20 mouse cellular contexts compared by ENCODE assay signal in the genomic region with DNA sequence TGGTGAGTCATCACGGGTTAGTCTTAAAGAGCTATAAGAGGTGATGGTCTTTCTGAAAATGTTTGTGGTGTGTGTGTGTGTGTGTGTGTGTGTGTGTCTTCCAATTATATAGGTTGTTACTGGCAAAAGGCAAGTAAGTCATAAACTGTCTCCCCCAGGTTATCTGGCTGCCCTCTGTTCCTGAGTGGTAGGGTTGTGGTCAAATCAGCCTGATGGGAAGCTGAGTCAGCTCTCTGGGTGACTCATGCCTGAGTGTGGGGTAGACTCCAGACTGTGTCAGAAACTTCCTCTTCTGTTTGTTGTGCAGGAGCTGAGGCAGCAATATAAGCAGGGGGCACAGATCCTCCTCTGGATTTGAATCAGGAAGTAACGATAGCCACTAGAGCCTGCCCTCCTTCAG.
DNase-seq lines count a peak whose midpoint lies in the region; ATAC-seq and TF ChIP-seq lines count a peak whose summit lies in the region.
"Had no signal": no experiment of that assay in that cellular context is flagged by ENCODE, and none has a peak within 500 bp of the region (broad histone marks: within the 10 kb centered on the region; RNA-seq: fewer than 3 reads in every experiment).

No protein-coding gene starts in this region.

- no peak for TF ChIP-seq CTCF in lung, postnatal 0 days (IDR thresholded peaks at IDR 0.05)

- no peak overlapping the region for H3K27ac ChIP-seq in heart, embryonic 10.5 days
- H3K27ac ChIP-seq in lung, postnatal 0 days (ENCODE audit: low read length) = no peak overlapping the region
- H3K27ac ChIP-seq: embryonic facial prominence, embryonic 13.5 days; forebrain, embryonic 13.5 days; hindbrain, postnatal 0 days; limb, embryonic 13.5 days; midbrain, embryonic 13.5 days; stomach, postnatal 0 days had no signal

- H3K27me3 ChIP-seq in heart, embryonic 10.5 days (ENCODE audit: insufficient read depth, poor library complexity, severe bottlenecking) = no peaks in the 10 kb centered on the region
- H3K27me3 ChIP-seq in lung, postnatal 0 days (replicated peaks; ENCODE audit: insufficient read depth, low read length) = no peaks in the 10 kb centered on the region
- H3K27me3 ChIP-seq: embryonic facial prominence, embryonic 13.5 days; forebrain, embryonic 13.5 days; limb, embryonic 13.5 days; midbrain, embryonic 13.5 days had no signal

- H3K4me1 ChIP-seq in heart, embryonic 10.5 days = no peaks in the 10 kb centered on the region
- no peaks in the 10 kb centered on the region for H3K4me1 ChIP-seq in lung, postnatal 0 days (ENCODE audit: insufficient read depth, low read depth, low read length)
- H3K4me1 ChIP-seq: embryonic facial prominence, embryonic 13.5 days; forebrain, embryonic 13.5 days; limb, embryonic 13.5 days; midbrain, embryonic 13.5 days had no signal

- no peak for ATAC-seq in lung, postnatal 0 days
- ATAC-seq in granulocyte monocyte progenitor cell, adult 5-6 weeks (replicated peaks; ENCODE audit: poor library complexity, severe bottlenecking) = peak; percentile 100
- ATAC-seq in megakaryocyte, adult 5-6 weeks (ENCODE audit: poor library complexity, severe bottlenecking) = peak; percentile 72
- ATAC-seq in frontal cortex, adult (ENCODE audit: low TSS enrichment) = no peak; the same call in 1 of the 2 replicates
- ATAC-seq: forebrain, embryonic 13.5 days; hindbrain, postnatal 0 days; midbrain, embryonic 13.5 days had no signal

- WGBS in heart, embryonic 10.5 days = 77% methylated on average over 2 of the region's 2 CpGs
- WGBS in lung, postnatal 0 days = 73% methylated on average over 2 of the region's 2 CpGs

- no peak overlapping the region for H3K4me2 ChIP-seq in lung, postnatal 0 days (replicated peaks; ENCODE audit: low read depth, low read length)
- H3K4me2 ChIP-seq: embryonic facial prominence, embryonic 13.5 days; forebrain, embryonic 13.5 days; limb, embryonic 13.5 days; midbrain, embryonic 13.5 days had no signal

- no peak overlapping the region for H3K4me3 ChIP-seq in heart, embryonic 10.5 days
- no peak overlapping the region for H3K4me3 ChIP-seq in lung, postnatal 0 days (ENCODE audit: low read depth, low read length)
- H3K4me3 ChIP-seq: embryonic facial prominence, embryonic 13.5 days; forebrain, embryonic 13.5 days; limb, embryonic 13.5 days; midbrain, embryonic 13.5 days had no signal

- no peak for TF ChIP-seq EP300 in lung, postnatal 0 days (IDR thresholded peaks at IDR 0.05)

- H3K36me3 ChIP-seq in heart, embryonic 10.5 days = no peaks in the 10 kb centered on the region
- H3K36me3 ChIP-seq in lung, postnatal 0 days (ENCODE audit: insufficient read depth, low read length) = no peaks in the 10 kb centered on the region
- H3K36me3 ChIP-seq: embryonic facial prominence, embryonic 13.5 days; limb, embryonic 13.5 days; midbrain, embryonic 13.5 days had no signal

- DNase-seq in heart, adult 18-20 months = peak; percentile 2 to 24
- no peak for DNase-seq in heart, embryonic 10.5 days (ENCODE audit: low spot score)
- peak; percentile 4 for DNase-seq in lung, postnatal 0 days (ENCODE audit: low spot score)
- no peak for DNase-seq in lung, postnatal 4 days
- DNase-seq in gastrocnemius, postnatal 4 days (ENCODE audit: low spot score in 2 of 2) = no peak
- DNase-seq: adrenal gland, postnatal 14 days; B cell, adult 2 months; cerebellum, postnatal 36 days; gastrocnemius, postnatal 14 days; lung, postnatal 10 days; thymus, postnatal 4 days had no signal

- H3K9ac ChIP-seq in lung, postnatal 0 days (replicated peaks; ENCODE audit: low read depth) = no peak overlapping the region
- H3K9ac ChIP-seq: embryonic facial prominence, embryonic 13.5 days; forebrain, embryonic 13.5 days; limb, embryonic 13.5 days; midbrain, embryonic 13.5 days had no signal

- no peaks in the 10 kb centered on the region for H3K9me3 ChIP-seq in heart, embryonic 10.5 days
- H3K9me3 ChIP-seq in lung, postnatal 0 days (ENCODE audit: low read length) = no peaks in the 10 kb centered on the region
- H3K9me3 ChIP-seq: embryonic facial prominence, embryonic 13.5 days; forebrain, embryonic 13.5 days; limb, embryonic 13.5 days; midbrain, embryonic 13.5 days had no signal

Comparison
In these comparisons a context has a peak if more than half of its experiments do, and no peak if none do; other contexts are left out.
1. DNase-seq: peak in heart, adult 18-20 months (2 of 2) and lung, postnatal 0 days (single experiment); none in heart, embryonic 10.5 days (single experiment), lung, postnatal 4 days (0 of 2) and gastrocnemius, postnatal 4 days (0 of 2).
2. ATAC-seq: peak in granulocyte monocyte progenitor cell, adult 5-6 weeks (single experiment) and megakaryocyte, adult 5-6 weeks (single experiment); none in lung, postnatal 0 days (single experiment) and frontal cortex, adult (single experiment).